Mouse (Mus musculus): Measurements from ENCODE around the gene Bag6.

The Bag6 gene

GRCm38 (mm10) chr17:35134801-35135590, at the start of gene Bag6:
TSS of gene Bag6 (plus strand) at chr17:35135178.
- DNase-seq (ENCODE audit: low spot score): peak; percentile 91

- DNase-seq (ENCODE audit: low spot score): no peak
Measured at GRCm38 (mm10) chr17:35085208-35085865, 49.6 kb upstream of the Bag6 start, which contains the start of gene Ly6g6f. TSS of gene Ly6g6f (minus strand) at chr17:35085610.

GRCm38 (mm10) chr17:35088151-35088550, 46.8 kb upstream of the Bag6 start:
- DNase-seq (ENCODE audit: low spot score): no peak

GRCm38 (mm10) chr17:35088825-35089644, 45.9 kb upstream of the Bag6 start, which contains the start of gene Abhd16a:
TSS of gene Abhd16a (plus strand) at chr17:35089263.
- DNase-seq (ENCODE audit: low spot score): peak; percentile 86

GRCm38 (mm10) chr17:35090166-35090932, 44.6 kb upstream of the Bag6 start:
- no peak for DNase-seq (ENCODE audit: low spot score)

- no peak for DNase-seq (ENCODE audit: low spot score)
Measured at GRCm38 (mm10) chr17:35092403-35093198, 42.4 kb upstream of the Bag6 start.

GRCm38 (mm10) chr17:35094475-35095365, 40.3 kb upstream of the Bag6 start:
- DNase-seq (ENCODE audit: low spot score): no peak

- no peak for DNase-seq (ENCODE audit: low spot score)
Measured at GRCm38 (mm10) chr17:35096597-35096996, 38.4 kb upstream of the Bag6 start.

- DNase-seq (ENCODE audit: low spot score): no peak
Measured at GRCm38 (mm10) chr17:35097164-35097655, 37.8 kb upstream of the Bag6 start.

- DNase-seq (ENCODE audit: low spot score): no peak
Measured at GRCm38 (mm10) chr17:35100196-35100765, 34.7 kb upstream of the Bag6 start.

- DNase-seq (ENCODE audit: low spot score): no peak
Measured at GRCm38 (mm10) chr17:35101161-35101560, 33.8 kb upstream of the Bag6 start.

- DNase-seq (ENCODE audit: low spot score): no peak
Measured at GRCm38 (mm10) chr17:35102299-35102698, 32.7 kb upstream of the Bag6 start.

GRCm38 (mm10) chr17:35103221-35103690, 31.7 kb upstream of the Bag6 start:
- DNase-seq (ENCODE audit: low spot score): no peak

- no peak for DNase-seq (ENCODE audit: low spot score)
Measured at GRCm38 (mm10) chr17:35104079-35104478, 30.9 kb upstream of the Bag6 start.

GRCm38 (mm10) chr17:35104754-35105153, 30.2 kb upstream of the Bag6 start:
- DNase-seq (ENCODE audit: low spot score): no peak

GRCm38 (mm10) chr17:35105740-35106389, 29.1 kb upstream of the Bag6 start:
- DNase-seq (ENCODE audit: low spot score): no peak

- no peak for DNase-seq (ENCODE audit: low spot score)
Measured at GRCm38 (mm10) chr17:35106522-35106921, 28.5 kb upstream of the Bag6 start.

- DNase-seq (ENCODE audit: low spot score): no peak
Measured at GRCm38 (mm10) chr17:35108097-35108496, 26.9 kb upstream of the Bag6 start, which contains the start of gene Ly6g5c. TSS of gene Ly6g5c (plus strand) at chr17:35108279.
